Mouse (Mus musculus) E14TG2a.4 (cell line): ENCODE measurements around the gene Cdh22.

ENCODE experiments used
- H3K27me3 ChIP-seq: 2 replicates; pipeline ENCODE4 v1.6.1; 2014; ENCODE audit warnings: low read length, control low read depth; ENCODE audit not compliant: insufficient read depth
- H3K36me3 ChIP-seq: 2 replicates; pipeline ENCODE4 v1.6.1; 2014; ENCODE audit warnings: low read length, control low read depth; ENCODE audit not compliant: insufficient read depth
- H3K4me1 ChIP-seq: replicated peaks from 2 replicates; pipeline ENCODE4 v1.6.1; 2014; ENCODE audit warnings: low read depth, low read length, control low read depth
- H3K4me3 ChIP-seq: replicated peaks from 2 replicates; pipeline ENCODE4 v1.5.1; 2014; ENCODE audit warnings: mild to moderate bottlenecking, low read length
- H3K9me3 ChIP-seq: 2 replicates; pipeline ENCODE4 v1.6.1; 2014; ENCODE audit warnings: low read length, control low read depth
- CTCF ChIP-seq: conservative IDR thresholded peaks from 2 replicates; pipeline ENCODE4 v1.5.1; 2014; ENCODE audit warnings: low read length
- NANOG ChIP-seq: IDR thresholded peaks from 2 replicates; pipeline ENCODE4 v1.6.1; 2014; ENCODE audit warnings: borderline replicate concordance, low read length, mixed read lengths
- POU5F1 ChIP-seq: IDR thresholded peaks from 2 replicates; pipeline ENCODE4 v1.6.1; 2014; ENCODE audit warnings: low read length, borderline replicate concordance

Cdh22 gene

GRCm38 (mm10) chr2:165136049-165136448 lies 98.6 kb downstream of the Cdh22 start:
- no peak for TF ChIP-seq NANOG
- no peak for TF ChIP-seq POU5F1
- TF ChIP-seq CTCF = no peak
- H3K36me3 ChIP-seq = no peaks in the 10 kb centered on the region
- peak overlapping the region; percentile 58 for H3K4me3 ChIP-seq
- H3K9me3 ChIP-seq = no peaks in the 10 kb centered on the region
- H3K4me1 ChIP-seq = peaks cover 84% of the 10 kb centered on the region
- H3K27me3 ChIP-seq = peaks cover 37% of the 10 kb centered on the region

GRCm38 (mm10) chr2:165133566-165133965 lies 101.1 kb downstream of the Cdh22 start:
- Histone ChIP-seq H3K36me3 (no peaks in the 10 kb centered on the region), H3K4me1 (peaks cover 65% of the 10 kb centered on the region), H3K9me3 (no peaks in the 10 kb centered on the region), H3K4me3 (peak overlapping the region; percentile 58), H3K27me3 (peaks cover 57% of the 10 kb centered on the region)
- no peak for TF ChIP-seq POU5F1
- no peak for TF ChIP-seq NANOG
- no peak for TF ChIP-seq CTCF

DNA sequence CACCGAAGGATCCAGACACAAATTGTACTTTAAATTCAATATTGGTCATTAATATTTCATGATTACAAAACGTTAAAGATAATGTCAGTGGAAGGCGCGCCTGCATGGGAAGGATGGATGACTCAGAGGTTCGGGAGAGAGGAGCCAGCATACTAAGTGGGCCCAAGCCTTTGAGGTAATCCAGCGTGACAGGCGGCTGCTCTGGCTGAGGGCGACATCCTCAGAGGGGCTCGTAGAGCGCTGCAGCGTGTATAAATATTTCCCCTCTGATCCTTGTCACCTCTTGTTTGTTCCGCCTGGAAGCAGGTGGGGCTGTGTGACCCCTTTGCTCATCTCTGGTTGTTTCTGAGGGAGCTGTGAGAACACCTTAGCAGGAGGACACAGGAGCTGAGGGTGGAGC lies 103.2 kb downstream of the Cdh22 start:
- Histone ChIP-seq H3K4me3 (no peak overlapping the region), H3K4me1 (peaks cover 44% of the 10 kb centered on the region), H3K36me3 (no peaks in the 10 kb centered on the region), H3K9me3 (no peaks in the 10 kb centered on the region), H3K27me3 (peaks cover 74% of the 10 kb centered on the region)
- no peak for TF ChIP-seq POU5F1
- TF ChIP-seq CTCF = no peak
- TF ChIP-seq NANOG = no peak

GRCm38 (mm10) chr2:165129189-165129588 lies 105.5 kb downstream of the Cdh22 start:
- Histone ChIP-seq H3K4me3 (no peak overlapping the region), H3K27me3 (peaks cover 90% of the 10 kb centered on the region), H3K4me1 (peaks cover 25% of the 10 kb centered on the region), H3K36me3 (no peaks in the 10 kb centered on the region), H3K9me3 (no peaks in the 10 kb centered on the region)
- TF ChIP-seq CTCF = no peak
- TF ChIP-seq POU5F1 = no peak
- TF ChIP-seq NANOG = no peak

- Histone ChIP-seq H3K27me3 (peaks cover 75% of the 10 kb centered on the region), H3K4me3 (no peak overlapping the region), H3K36me3 (no peaks in the 10 kb centered on the region), H3K4me1 (peaks cover 9% of the 10 kb centered on the region), H3K9me3 (no peaks in the 10 kb centered on the region)
- TF ChIP-seq CTCF (no peak), NANOG (no peak), POU5F1 (no peak)
These were observed 107.6 kb downstream of the Cdh22 start for GRCm38 (mm10) chr2:165126896-165127562.

GRCm38 (mm10) chr2:165121206-165121840 lies 113.3 kb downstream of the Cdh22 start:
- H3K27me3 ChIP-seq = peaks cover 63% of the 10 kb centered on the region
- H3K4me1 ChIP-seq = peaks cover 42% of the 10 kb centered on the region
- no peak for TF ChIP-seq NANOG
- no peak for TF ChIP-seq POU5F1
- TF ChIP-seq CTCF = no peak
- H3K9me3 ChIP-seq = no peaks in the 10 kb centered on the region
- peak overlapping the region; percentile 54 for H3K4me3 ChIP-seq
- no peaks in the 10 kb centered on the region for H3K36me3 ChIP-seq

- Histone ChIP-seq H3K4me3 (peak overlapping the region; percentile 54; the same call in 1 of the 2 replicates), H3K36me3 (no peaks in the 10 kb centered on the region), H3K4me1 (peaks cover 46% of the 10 kb centered on the region), H3K27me3 (peaks cover 62% of the 10 kb centered on the region), H3K9me3 (no peaks in the 10 kb centered on the region)
- no peak for TF ChIP-seq POU5F1
- TF ChIP-seq CTCF = no peak
- TF ChIP-seq NANOG = no peak
These were observed 113.9 kb downstream of the Cdh22 start for GRCm38 (mm10) chr2:165120765-165121164.

DNA sequence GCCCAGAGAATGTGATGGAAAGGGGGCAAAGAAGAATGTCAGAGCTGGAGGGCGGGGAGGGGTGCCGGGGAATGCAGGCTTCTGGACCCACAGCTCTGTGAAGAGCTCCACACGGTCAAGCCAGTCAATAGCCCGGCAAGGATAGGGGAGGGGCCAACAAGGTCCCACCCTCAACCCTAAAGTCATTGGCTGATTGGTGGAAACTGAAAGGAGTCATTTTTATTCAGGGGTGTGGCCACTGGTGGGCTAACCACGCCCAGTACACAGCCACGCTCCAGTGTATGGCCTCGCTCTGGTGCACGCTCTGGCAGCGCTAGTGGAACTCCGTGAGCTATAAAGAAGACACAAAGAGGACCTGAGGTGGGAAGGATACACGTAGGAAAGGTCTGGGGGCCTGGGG lies 120.9 kb downstream of the Cdh22 start:
- Histone ChIP-seq H3K4me3 (no peak overlapping the region), H3K27me3 (peaks cover 91% of the 10 kb centered on the region), H3K4me1 (peaks cover 68% of the 10 kb centered on the region), H3K9me3 (no peaks in the 10 kb centered on the region), H3K36me3 (no peaks in the 10 kb centered on the region)
- no peak for TF ChIP-seq POU5F1
- TF ChIP-seq CTCF = no peak
- no peak for TF ChIP-seq NANOG
